Mouse (Mus musculus): ENCODE results near the gene Pip4k2b. TPM values are rescaled to one million over a fixed set of nuclear protein-coding genes. Genes with fewer than 3 reads are reported as not detected.
"Not testable (repeated sequence)": the region's sequence is repeated elsewhere in the genome, so short reads cannot be mapped to it uniquely, and the experiment has no call there.

Gene Pip4k2b
- polyA plus RNA-seq, 1 experiment from 2014 or later, result 2.3 TPM

DNA sequence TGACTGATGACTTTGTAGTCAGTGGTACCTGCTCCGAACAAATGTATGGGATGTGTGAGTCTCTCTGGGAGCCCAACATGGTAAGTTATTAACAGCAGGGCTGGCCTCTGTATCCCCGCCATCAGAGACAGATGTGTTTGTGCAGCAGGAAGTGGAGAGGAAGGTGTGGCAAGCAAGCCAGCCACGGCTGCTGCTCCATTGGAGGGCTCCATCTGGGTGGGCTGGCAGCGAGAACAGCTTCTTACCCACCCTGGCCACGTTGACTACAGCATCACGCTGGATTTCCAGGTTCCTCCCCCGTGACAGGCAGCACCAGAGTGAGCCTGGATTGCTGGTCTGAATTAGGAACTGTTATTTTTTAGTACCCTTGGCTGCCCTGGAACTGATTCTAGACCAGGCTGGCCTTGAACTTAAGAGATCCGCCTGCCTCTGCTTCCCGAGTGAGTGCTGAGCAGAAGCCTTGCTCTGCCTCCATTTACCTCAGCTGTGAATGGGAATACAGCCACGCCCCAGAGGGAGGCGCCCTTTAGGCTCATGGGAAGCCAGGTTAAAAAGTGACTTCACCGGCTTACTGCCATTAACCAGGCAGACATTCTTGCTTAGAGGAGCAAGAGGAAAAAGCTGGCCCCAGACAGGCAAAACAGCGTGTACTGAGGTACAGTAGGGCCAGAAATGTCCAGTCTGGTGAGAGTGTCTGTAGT is 33.2 kb downstream of the Pip4k2b start:
- Histone ChIP-seq H3K4me3 (ENCODE audit: low read depth, low read length) (no peak overlapping the region), H3K9me3 (ENCODE audit: low read depth, low read length) (no peaks in the 10 kb centered on the region), H3K4me2 (no peak overlapping the region), H3K36me3 (ENCODE audit: insufficient read depth) (peaks cover 74% of the 10 kb centered on the region), H3K9ac (no peak overlapping the region), H3K4me1 (ENCODE audit: insufficient read depth) (no peaks in the 10 kb centered on the region), H3K27me3 (ENCODE audit: insufficient read depth, low read length) (no peaks in the 10 kb centered on the region), H3K27ac (ENCODE audit: low read depth) (no peak overlapping the region)
- DNase-seq (no peak), ATAC-seq (ENCODE audit: insufficient read depth) (no peak)
- TF ChIP-seq CTCF (IDR thresholded peaks at IDR 0.05; ENCODE audit: low read depth), result no peak
- 74% methylated on average over 13 of the region's 13 CpGs for WGBS

DNA sequence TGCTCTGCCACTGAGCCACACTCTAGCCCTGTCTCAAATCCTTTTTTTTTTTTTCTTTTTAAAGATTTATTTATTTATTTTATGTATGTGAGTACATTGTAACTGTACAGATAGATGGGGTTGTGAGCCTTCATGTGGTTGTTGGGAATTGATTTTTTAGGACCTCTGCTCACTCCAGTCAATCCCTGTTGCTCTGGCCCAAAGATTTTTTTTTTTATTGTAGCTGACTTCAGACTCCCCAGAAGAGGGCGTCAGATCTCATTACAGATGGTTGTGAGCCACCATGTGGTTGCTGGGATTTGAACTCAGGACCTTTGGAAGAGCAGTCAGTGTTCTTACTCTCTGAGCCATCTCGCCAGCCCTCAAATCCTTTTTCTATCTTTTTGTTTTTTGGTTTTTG is 34.4 kb downstream of the Pip4k2b start:
- H3K27ac ChIP-seq (ENCODE audit: low read depth); ATAC-seq (ENCODE audit: insufficient read depth); H3K4me3 ChIP-seq (ENCODE audit: low read depth, low read length); H3K9me3 ChIP-seq (ENCODE audit: low read depth, low read length); H3K4me1 ChIP-seq (ENCODE audit: insufficient read depth); H3K9ac ChIP-seq; H3K27me3 ChIP-seq (ENCODE audit: insufficient read depth, low read length); H3K4me2 ChIP-seq; DNase-seq: not testable (repeated sequence)
- H3K36me3 ChIP-seq (ENCODE audit: insufficient read depth), result peaks cover 82% of the 10 kb centered on the region
- WGBS, result 81% methylated on average over 2 of the region's 2 CpGs

DNA sequence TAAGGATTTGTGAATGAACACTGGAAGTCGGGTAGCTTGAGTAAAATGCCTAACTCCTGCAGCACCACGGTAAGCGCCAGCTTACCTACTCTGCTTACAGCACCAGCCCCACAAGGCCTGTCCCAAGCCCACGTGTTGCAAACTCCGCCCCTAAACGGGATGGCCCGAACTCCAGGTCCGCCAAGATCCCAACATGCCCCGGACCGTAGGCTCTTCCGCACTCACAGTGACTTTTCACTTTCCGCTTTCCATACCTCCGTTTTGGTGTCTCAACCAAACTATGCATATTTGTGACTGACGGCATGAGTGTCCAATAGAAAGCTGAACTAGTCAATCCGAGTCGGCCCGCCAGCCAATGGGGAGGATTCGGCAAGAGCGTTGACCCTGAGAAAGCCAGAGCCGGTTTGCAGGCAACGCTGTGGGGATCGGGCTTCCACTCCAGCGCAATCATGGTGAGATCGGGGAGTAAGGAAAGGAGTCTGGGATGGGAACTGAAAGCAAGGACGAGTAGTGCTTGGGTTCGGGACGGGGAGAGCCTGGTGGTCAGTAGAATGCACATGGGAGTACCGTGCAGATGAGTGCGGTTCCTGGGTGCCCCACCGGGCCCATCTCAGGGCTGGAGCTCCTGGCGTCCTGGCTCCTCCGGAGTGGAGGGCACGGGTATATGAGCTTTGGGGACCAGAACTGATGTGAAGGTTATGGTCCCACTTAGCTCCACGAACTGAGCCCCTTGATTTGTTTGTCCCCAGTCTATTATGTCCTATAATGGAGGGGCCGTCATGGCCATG is 41.3 kb downstream of the Pip4k2b start, which contains the start of gene Psmb3:
Psmb3 (plus strand) TSS at position 361 of the 788 bp plus-strand sequence.
- Histone ChIP-seq H3K4me1 (ENCODE audit: insufficient read depth) (peaks cover 13% of the 10 kb centered on the region), H3K4me3 (ENCODE audit: low read depth, low read length) (peak within 1 kb of the TSS; percentile 93), H3K36me3 (ENCODE audit: insufficient read depth) (peaks cover 37% of the 10 kb centered on the region), H3K27ac (ENCODE audit: low read depth) (peak within 1 kb of the TSS; percentile 82), H3K9ac (peak within 1 kb of the TSS; percentile 70), H3K9me3 (ENCODE audit: low read depth, low read length) (no peaks in the 10 kb centered on the region), H3K27me3 (ENCODE audit: insufficient read depth, low read length) (no peaks in the 10 kb centered on the region), H3K4me2 (peak within 1 kb of the TSS; percentile 84)
- under 1% methylated on average over 35 of the region's 35 CpGs for WGBS
- DNase-seq (peak; percentile 100), ATAC-seq (ENCODE audit: insufficient read depth) (peak; percentile 88)
- no peak for TF ChIP-seq CTCF (IDR thresholded peaks at IDR 0.05; ENCODE audit: low read depth)

DNA sequence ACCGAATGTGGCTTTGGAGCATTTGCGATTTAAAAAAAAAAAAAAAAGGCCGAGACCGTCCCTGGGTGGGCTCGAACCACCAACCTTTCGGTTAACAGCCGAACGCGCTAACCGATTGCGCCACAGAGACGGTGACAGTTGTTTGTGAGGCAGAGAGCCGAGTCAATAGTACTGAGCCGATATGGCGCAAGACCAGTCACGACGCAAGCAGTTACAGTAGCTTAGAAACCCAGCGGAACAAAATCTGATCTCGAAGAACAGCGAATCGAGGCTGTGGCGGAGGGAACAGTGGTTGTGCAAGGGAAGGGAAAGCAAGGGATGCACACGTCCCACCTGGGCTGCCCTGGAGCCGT is 42.1 kb downstream of the Pip4k2b start:
- peaks cover 28% of the 10 kb centered on the region for H3K36me3 ChIP-seq (ENCODE audit: insufficient read depth)
- H3K4me1 ChIP-seq (ENCODE audit: insufficient read depth), result peaks cover 15% of the 10 kb centered on the region
- H3K9ac ChIP-seq, result peak overlapping the region; percentile 60
- peak overlapping the region; percentile 82 for H3K27ac ChIP-seq (ENCODE audit: low read depth)
- no peaks in the 10 kb centered on the region for H3K27me3 ChIP-seq (ENCODE audit: insufficient read depth, low read length)
- under 1% methylated on average over 24 of the region's 24 CpGs for WGBS
- no peaks in the 10 kb centered on the region for H3K9me3 ChIP-seq (ENCODE audit: low read depth, low read length)
- H3K4me3 ChIP-seq (ENCODE audit: low read depth, low read length), result peak overlapping the region; percentile 93
- no peak for TF ChIP-seq CTCF (IDR thresholded peaks at IDR 0.05; ENCODE audit: low read depth)
- DNase-seq (peak; percentile 97), ATAC-seq (ENCODE audit: insufficient read depth) (no peak)
- peak overlapping the region; percentile 84 for H3K4me2 ChIP-seq

DNA sequence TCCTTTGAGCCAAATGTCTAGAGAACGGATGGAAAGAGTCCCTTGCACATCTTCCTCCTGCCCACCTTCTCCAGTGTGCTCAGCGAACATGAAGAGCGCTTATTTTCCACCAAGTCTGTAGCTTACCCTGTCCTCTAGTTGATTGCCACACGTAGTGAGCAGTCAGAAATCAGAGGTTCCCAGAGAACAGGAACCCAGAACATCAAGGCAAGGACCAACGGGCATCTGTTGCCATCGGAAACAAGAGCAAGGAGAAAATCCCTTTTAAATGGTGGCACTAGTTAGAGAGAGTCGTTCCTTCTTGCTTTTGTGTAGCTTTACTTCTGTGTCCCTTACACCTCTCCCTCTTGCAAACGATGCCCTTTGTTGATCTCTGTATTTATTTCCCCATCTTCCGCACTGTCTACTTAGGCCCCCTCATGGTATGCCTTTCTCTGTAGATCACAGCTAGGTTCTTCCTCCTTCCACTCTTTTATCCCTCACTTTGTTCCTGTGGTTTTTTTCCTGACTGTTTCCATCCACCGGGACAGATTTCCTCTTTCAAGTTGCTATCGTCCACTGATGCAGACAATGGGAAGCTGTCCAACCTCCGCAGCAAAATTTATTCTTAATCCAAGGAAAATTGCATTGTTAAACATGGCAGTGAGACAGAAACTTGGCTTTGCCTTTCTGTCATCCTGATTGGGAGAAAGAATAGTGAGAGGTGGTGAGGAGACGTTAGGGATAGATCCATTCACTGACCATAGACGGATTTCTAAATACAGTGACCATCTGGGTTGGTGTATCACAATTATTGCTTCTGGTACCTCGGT is 42.7 kb downstream of the Pip4k2b start:
- Histone ChIP-seq H3K27ac (ENCODE audit: low read depth) (peak overlapping the region; percentile 99; the same call in 1 of the 2 replicates), H3K4me2 (peak overlapping the region; percentile 84), H3K4me1 (ENCODE audit: insufficient read depth) (peaks cover 15% of the 10 kb centered on the region), H3K9me3 (ENCODE audit: low read depth, low read length) (no peaks in the 10 kb centered on the region), H3K36me3 (ENCODE audit: insufficient read depth) (peaks cover 24% of the 10 kb centered on the region), H3K9ac (peak overlapping the region; percentile 95; the same call in 1 of the 2 replicates), H3K4me3 (ENCODE audit: low read depth, low read length) (peak overlapping the region; percentile 93), H3K27me3 (ENCODE audit: insufficient read depth, low read length) (no peaks in the 10 kb centered on the region)
- no peak for ATAC-seq (ENCODE audit: insufficient read depth)
- WGBS, result 46% methylated on average over 15 of the region's 15 CpGs
- no peak for DNase-seq
- TF ChIP-seq CTCF (IDR thresholded peaks at IDR 0.05; ENCODE audit: low read depth), result no peak

DNA sequence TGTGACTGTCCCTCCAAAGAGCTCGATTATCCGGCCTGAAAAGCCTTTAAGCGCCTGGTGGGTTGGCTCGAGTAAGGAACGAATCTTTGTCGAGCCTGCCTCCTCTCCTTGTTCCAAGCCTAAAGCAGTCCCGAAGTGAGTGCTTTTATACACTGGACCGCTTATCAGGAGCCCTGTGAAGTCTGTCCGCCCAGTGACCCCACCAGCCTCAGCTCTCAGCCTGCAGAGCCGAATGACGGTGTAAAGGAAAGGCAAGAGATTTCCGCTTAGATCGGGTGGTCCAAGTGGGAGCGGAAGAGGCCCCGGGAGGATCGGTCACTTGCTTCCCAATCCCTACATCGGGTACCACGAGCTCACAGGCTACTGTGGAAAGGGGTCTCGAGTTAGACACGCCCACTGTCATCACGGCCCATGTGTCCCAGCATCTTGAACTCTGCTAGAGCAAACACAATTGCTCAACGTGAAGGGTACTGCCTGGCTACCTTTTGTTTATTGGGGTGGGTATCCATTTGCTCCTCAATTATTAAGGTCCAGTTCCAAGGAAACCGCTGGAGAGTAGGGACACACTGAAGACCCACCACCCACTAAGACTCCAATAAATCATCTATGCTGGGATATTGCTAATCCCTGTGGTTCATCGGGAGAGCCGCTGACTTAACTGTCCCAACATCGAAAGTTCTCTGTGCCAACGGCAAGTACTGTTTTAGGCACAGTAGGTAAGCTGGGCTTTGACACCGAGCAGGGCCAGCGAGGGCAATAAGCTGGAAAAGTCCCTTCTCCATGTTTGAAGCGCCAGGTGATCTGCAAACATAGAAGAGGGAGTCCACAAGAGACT is 43.5 kb downstream of the Pip4k2b start:
- WGBS, result 13% methylated on average over 30 of the region's 30 CpGs
- Histone ChIP-seq H3K4me1 (ENCODE audit: insufficient read depth) (peaks cover 19% of the 10 kb centered on the region), H3K27me3 (ENCODE audit: insufficient read depth, low read length) (no peaks in the 10 kb centered on the region), H3K9me3 (ENCODE audit: low read depth, low read length) (no peaks in the 10 kb centered on the region), H3K4me2 (peak overlapping the region; percentile 84), H3K9ac (peak overlapping the region; percentile 95), H3K36me3 (ENCODE audit: insufficient read depth) (peaks cover 18% of the 10 kb centered on the region), H3K4me3 (ENCODE audit: low read depth, low read length) (peak overlapping the region; percentile 93), H3K27ac (ENCODE audit: low read depth) (peak overlapping the region; percentile 99)
- DNase-seq (peak; percentile 75), ATAC-seq (ENCODE audit: insufficient read depth) (no peak; the same call in 1 of the 2 replicates)
- no peak for TF ChIP-seq CTCF (IDR thresholded peaks at IDR 0.05; ENCODE audit: low read depth)
